Mouse (Mus musculus) urinary bladder, postnatal 10 days (tissue): ENCODE data around the gene Ankrd23.

Source experiments
- DNase-seq: peaks from one replicate; pipeline ENCODE4 v3.0.0; 2022; ENCODE audit warnings: low spot score

Ankrd23 gene

DNA sequence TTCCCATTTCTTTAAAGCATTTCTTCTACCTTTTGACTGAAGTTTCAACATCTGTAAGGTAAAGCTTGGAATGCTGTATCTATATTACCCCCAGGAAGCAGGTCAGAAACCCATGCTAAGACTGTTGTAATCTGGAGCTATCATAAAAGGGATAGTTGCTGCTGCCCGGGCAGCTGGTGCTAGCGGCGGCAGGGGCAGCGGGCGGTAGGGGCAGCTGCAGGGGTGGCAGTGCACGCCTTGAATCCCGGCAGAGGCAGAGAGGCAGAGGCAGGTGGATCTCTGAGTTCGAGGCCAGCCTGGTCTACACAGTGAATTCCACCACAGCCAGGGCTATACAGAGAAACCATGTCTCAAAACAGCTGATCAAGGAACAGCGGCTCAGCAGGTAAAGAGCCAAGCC lies 6.2 kb upstream of the Ankrd23 start:
- DNase-seq, result no peak

DNA sequence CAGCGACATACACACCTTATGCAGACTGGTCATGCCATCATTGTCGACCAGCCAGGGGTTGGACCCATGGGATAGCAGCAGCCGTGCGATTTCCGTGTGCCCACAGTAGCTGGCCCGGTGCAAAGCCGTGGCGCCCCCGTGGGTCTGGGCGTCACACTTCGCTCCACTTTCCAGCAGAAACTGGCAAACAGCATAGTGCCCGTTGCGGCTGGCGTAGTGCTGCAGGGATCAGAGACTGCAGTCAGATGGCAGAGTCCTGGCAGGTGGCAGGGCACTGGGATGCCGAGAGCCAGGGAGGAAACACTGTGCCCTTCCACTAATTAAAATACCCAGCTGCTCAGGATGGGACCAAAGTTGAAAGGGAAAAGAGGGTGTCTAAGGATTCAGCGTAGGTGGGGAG lies 5.2 kb upstream of the Ankrd23 start:
- no peak for DNase-seq

DNA sequence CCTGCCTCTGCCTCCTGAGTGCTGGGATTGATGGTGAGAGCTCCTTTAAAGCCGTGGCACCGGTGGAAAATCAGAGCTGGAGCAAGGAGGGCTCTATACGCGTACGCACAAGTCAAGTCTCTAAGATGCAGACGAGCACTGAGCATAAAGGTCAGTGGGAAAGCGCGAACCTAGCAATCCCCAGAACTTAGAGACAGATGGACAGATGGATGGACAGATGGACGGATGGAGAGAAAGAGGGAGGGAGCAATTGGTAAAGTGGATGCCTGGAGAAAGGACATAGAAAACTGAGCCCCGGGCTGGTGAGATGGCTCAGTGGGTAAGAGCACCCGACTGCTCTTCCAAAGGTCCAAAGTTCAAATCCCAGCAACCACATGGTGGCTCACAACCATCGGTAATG lies 4.1 kb upstream of the Ankrd23 start:
- no peak for DNase-seq

DNA sequence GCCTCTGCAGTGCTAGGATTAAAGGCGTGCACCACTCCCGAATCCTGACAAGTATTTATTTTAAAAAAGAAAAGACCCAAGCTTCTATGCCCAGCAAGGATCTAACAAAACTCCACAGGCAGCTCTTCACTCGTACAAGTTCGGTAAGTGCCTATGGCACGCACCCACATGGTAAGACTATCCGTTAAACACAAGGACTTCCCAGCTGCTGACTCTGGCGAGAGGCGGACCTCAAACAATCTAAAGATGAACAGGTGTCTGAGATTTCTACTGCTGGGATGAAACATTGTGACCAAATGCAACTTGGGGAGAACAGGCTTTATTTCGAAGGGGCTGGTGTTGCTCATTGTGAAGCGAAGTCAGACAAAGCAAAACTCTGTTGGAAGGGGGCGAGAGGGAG lies 3.4 kb upstream of the Ankrd23 start:
- DNase-seq, result no peak

DNA sequence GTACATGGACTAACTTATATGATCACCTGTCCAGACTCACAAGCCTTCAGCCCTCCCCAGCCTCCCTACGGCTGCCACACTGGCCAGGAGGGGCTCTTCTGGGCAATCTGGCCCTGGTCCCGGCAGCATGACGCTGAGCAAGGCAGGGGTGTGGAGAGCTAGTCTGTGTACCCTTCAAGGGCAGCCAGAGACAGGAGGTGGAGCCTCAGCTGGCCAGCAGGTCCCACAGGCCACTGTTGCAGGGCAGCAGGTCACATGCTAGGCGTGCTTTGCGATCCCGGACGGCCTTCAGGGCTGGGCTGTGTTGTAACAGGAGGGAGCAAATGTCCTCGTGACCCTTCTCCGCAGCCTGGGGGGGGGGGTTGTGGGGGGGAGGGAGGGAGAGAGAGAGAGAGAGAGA lies 2.5 kb upstream of the Ankrd23 start, which contains the start of gene Gm42417:
Gm42417 (minus strand) TSS at position 244 of the 400 bp plus-strand sequence.
- no peak for DNase-seq

DNA sequence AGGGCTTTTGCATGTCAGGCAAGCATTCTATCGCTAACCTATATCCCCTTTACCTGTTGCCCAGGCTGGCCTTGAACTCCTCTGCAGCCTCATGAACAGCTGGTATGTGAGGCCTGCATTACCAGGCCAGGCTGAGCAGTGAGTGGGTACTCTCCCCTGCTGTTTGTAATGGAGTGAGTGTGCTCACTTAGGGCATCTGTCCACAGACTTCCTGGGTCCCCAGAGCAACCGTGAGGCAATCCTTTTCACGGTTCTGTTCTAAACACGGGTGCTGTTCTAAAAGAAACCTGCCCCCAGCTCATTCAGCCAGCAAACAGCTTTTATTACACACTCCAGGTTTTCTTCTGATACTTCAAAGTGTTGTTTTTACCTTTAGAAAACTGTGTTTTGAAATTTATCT lies 2.0 kb upstream of the Ankrd23 start:
- no peak for DNase-seq

DNA sequence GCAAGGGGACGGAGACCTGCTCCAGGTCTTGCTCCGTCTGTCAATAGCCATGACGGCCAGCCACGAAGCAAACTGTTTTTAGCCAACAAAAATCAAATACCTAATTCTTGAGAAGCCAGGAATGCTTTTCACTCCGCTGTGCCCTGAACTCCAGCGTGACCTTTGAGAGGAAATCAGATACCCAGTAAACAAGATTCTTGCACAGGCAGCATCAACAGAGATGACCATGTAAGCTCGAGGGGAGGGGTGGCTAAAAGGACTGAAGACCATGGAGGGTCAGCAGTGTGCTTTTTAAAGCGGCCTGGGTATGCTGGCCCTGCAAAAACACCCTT lies 320 bp downstream of the Ankrd23 start:
- no peak for DNase-seq

DNA sequence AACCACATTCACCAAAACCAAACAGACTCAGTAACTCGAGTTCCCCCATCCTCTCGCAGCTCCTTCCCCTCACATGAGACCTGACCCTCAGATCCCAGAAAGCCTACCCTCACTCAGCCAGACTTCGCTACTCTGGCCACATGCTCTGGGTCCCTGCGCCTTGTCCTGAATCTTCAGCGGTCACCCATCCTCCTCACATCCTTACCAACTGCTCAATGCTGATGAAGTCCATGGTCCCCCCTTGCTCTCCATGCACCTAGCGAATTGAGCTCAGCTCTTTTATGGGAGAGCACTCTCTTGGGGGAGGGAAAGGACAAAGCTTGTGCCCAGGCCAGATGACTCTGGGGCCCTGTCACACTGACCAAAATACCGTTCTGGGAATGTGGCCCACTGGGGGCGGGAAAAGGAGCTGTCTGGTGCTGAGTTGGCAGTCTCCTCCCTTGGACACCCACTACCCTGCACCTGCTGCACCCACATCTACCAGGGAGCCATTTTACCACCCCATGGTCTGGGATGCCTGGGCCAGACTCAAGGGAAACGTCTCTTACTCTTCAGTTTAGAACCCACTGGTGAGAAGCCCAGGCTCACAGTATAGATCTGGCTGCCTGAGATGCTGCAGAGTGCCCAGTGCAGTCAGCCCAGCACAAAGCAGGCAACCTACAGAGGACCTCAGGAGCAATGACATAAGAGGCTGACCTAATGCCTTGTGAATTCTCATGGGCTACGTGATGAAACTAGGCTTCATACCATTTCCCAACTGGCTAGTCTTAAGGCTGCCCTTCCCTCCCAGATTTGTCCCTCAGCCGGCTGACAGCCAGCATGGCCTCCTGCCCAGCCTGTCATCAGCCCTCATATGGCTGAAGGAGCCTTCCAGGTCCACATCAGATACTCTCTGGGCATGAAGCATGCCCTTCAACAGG lies 946 bp downstream of the Ankrd23 start:
- DNase-seq, result no peak

DNA sequence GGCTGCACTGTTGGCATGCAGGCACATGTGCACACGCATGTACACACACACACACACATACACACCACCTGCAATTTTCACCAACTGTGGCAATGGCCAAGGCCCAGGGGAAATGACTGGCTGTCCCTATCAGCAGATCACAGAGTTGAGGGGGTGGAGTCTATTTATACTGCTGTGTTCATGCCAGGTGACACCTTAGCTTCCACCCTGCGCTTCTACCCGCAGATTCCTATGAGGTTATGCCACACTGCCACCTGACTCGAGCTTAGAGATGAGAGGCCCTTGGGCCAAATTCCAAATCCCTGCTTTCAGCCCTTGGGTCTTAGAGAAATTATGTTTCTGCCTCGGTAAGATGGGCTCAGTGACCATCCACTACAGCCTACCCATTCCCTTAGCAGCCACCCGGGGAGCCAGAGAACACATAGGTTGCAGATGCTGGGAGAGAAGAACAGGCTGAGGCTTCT lies 2.1 kb downstream of the Ankrd23 start:
- no peak for DNase-seq

DNA sequence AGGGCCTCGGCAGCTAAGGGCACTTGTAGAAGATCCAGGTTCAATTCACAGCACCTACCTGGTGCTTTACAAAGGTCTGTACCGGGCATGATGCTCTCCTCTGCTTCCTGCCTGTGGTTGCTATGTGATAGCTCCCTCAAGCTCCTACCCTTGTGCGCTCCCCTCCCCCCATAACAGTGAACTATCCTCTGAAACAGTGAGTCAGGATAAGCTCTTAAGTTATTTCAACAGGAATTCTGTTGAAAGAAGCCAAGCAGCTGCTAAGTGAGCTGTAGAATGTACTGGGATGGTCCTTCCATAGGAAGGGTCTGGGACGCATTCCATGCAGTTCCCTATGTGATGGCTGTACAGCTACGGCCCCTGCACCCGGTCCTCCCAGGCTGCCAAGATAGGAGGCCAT lies 3.1 kb downstream of the Ankrd23 start:
- DNase-seq, result no peak

DNA sequence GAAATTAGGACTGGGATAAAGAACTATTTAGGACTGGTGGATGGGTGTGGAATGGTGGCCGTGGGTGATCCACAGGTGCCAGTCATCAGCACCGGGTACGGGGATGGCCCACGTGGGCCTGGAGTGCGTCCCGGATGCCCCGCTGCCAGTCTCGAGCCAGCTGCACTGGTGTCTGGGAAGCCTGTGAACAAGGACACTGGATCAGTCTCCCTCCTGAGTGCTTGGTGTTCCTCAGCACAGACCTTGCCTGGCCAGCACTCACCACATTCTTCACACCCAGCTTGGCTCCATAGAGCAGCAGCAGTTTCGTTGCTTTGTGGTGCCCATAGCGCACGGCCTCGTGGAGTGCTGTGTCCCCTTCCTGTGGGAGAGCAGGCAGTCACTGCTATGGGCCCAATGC lies 5.2 kb downstream of the Ankrd23 start:
- no peak for DNase-seq

DNA sequence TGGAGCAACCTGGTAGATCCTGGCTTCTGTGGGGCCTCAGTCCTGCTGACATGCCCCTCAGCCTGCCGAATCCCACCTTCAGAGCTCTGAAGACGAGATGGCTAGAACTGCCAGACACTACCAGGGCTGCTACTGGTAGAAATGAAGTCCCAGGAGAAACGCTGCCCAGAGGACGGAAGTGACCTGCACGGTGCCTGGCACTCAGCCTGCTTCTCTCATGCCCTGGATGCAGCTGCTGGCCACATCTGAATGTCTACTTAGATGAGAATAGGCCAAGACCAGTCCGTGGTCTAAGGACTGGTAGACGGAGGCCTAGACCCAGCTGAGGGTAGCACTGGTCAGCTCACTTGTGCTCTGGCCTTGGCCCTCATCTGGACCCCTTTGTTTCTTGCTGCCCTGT lies 5.7 kb downstream of the Ankrd23 start:
- DNase-seq, result no peak

DNA sequence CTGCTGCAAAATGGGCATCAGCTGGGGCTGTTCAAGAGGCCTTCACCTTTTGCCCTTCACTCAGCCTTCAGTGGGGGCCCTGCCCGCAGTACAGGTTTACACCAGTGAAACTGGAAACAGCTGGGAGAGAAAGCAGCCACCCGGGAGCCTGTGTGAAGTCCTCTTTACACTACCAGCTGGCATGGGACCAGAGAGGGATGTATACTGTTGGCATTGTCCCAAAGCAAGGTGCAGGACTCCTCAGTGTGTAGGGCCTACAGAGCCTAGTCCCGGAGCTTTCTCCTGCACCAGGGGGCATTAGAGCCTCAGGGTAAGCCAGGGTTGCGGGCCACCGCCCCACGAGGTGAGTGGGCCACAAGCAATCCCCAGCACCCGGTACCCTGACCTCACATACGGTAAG lies 6.2 kb downstream of the Ankrd23 start:
- no peak for DNase-seq

DNA sequence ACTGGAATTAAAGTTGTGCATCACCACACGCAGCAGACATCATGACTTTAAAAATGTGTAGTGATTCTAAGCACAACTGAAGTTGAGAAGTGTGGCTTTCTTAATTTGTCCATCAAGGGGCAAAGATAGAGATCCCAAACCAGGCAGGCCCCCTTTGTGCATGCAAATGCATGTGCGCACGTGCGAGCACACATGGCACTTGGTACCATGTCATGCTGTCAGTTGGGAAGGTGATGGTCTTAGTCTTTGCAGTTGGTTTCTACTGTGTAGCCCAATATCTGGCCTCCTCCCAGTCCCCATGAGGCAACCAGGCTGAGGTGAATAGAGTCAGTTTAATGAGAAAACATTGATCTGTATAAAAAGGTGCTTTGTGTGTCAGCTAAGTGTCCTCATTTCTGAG lies 6.8 kb downstream of the Ankrd23 start:
- no peak for DNase-seq

DNA sequence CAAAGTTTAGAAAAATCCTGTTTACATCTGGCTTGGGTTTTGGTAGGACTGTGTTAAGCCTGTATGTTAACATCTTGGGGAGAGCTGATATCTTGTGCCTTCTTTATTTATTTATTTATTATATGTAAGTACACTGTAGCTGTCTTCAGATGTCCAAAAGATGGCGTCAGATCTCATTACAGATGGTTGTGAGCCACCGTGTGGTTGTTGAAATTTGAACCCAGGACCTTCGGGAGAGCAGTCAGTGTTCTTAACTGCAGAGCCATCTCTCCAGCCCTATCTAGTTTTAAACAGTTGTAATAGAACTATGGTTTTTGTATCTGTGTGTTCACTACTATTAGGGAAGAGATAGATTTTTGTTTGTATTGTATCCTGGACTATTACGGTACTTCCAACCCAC lies 7.4 kb downstream of the Ankrd23 start:
- no peak for DNase-seq

DNA sequence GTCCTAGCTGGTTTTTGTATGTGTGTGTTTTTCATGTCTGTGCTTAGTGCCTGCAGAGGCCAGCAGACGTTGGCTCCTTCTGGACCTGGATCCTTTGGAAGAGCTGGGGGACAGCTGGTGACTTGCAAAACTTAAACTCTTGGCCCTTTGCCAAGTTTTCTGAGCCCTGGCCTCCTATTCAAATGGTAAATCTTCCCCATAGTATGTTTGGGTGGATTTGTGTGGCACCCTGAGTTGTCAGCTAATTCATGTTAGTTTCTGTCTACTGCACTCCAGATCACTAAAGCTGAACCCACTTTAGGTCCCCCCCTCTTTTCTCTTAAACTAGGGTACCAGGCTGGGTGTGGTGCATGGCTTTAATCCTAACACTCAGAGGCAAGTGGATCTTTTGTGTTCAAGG lies 8.3 kb downstream of the Ankrd23 start:
- no peak for DNase-seq

DNA sequence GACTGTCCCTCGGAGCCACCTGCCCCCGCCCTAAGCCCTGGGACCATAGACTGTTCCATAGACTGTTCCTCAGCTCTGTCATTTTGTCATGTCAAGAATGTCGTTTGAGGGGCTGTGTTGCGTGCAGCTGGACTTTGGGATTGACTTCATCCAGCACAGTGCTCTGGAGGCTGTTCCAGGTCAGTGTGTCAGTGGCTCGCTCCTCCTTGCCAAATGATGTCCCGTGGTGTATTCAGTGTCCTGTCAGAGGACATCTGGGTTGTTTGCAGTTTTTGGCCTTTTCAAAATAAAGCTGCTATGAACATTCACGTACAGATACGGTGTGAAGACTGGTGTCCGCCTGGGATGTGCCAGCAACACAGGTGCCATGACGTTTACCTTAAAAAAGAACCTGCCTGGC lies 9.8 kb downstream of the Ankrd23 start:
- no peak for DNase-seq

DNA sequence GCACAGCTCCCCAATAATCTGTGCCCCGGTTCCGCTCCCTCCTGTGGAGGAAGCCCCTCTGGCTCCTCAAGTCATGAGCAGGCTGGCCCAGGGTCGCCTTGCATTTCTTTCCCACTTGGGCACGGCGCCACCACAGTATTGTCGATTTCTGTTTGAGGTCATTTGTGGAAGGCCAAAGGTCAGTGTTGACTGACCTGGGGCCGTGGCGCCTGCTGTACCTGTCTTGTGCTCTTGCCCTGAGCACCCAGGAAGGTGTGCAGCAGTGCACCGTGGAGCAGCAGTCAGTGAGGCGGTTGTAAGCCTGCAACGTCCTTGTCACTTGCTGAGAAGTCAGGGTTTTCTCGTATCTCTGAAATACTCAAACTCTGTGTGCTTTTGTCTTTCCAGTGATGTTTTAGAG lies 10.9 kb downstream of the Ankrd23 start:
- no peak for DNase-seq

DNA sequence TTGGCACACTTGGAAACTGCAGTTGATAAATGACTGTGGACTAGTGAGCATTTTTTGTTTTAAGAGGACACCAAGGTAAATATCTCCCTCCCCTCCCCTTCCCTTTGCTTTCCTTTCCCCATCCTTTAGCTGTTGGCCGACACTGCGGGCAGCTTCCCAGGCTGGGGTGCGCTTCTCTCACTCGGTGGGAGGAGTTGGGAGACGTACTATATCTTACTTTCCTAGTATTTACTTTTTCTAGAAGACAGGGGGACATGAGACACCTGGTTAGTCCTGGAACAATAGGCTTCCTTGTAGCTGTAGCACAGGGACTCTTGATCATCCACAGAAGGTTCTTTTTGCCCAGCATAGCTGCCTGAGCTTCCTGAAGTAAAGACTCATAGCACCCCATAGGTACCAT lies 12.6 kb downstream of the Ankrd23 start:
- DNase-seq, result no peak

DNA sequence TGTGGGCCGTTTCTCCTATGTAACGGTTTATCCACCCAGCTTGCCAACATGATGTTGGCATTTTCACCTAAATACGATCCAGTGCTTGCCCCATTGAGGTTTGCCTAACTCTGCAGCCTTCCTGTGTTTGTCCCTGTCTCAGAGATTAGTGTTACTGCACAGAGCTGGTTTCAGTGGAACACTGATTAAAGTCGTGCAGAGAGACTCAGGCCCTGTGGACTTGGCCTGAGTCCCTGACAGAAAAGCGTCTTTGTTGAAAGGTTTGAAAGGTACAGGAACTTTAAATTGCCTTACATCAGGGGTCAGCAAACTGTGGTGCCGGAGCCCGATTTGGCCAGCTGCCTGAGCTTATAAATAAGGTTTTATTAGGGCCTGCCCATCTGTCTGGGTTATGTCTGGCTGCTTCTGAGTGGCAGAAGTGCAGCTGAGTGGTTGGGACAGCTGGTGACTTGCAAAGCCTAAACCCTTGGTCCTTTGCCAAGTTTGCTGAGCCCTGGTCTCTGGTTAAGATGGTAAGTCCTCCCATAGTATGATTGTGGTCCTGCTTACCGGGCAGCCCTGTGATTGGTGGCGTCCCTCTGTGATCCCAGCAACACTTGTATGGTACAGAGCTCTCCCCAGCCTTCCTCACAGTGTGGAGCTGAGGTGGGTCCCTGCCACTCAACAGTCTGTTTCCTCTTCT lies 13.2 kb downstream of the Ankrd23 start:
- DNase-seq, result no peak

DNA sequence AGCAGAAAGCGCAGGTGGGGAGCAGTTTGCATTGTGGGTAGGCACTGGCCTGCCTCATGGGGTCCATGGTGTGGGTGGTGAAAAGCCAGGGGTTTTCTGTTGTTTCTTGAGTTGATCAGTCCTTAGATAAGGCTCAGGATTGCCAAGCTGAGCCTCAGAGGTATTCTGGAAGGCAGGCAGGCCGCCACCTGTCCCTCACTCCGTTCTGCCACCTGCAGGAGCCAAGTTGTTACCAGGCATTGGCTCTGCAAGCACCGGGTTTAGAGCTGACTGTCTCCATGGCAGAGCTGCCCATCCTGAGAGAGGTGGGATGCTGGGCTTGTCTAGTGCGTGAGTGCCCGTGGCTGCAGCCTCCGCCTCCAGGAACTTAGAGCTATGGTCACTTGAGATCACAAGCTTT lies 14.5 kb downstream of the Ankrd23 start:
- DNase-seq, result no peak

DNA sequence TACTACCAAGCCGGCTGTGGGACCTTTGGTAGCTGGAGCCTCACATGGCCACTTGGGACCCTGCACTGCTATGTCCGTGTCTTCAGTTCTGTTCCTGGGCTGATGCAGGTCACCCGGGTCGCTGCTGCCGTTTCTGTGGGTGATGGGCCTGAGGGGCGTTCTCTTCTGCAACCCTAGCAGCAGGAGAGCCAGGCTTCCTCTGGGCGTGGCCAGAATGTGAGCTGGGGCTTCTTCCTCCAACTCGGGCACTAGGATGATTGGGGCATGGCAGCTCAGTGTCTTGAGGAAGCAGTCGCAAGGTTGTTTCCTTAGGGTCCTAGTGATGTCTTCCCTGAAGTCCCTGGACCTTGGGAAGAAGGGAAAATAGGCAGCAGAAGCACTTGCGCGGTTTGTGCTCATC lies 17.1 kb downstream of the Ankrd23 start:
- DNase-seq, result no peak

DNA sequence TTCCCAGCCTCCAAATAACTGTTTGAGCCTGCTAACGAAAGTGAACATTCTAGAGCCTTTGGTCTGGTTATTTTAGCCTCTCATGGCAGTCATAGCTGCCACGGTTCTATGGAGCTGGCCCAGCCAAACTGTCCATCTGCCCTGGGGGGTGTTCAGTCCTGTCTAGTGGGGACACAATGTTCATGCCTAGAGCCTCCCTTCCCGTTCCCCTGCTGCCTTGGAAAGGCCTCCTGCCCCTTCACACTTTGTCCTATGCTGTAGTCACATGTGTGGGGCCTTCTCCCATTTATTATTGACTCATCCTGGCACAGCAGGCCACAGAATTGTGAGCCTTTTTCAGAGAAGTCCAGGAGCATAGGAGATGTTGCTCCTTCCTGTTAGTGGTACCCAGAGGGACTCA lies 18.4 kb downstream of the Ankrd23 start:
- no peak for DNase-seq

DNA sequence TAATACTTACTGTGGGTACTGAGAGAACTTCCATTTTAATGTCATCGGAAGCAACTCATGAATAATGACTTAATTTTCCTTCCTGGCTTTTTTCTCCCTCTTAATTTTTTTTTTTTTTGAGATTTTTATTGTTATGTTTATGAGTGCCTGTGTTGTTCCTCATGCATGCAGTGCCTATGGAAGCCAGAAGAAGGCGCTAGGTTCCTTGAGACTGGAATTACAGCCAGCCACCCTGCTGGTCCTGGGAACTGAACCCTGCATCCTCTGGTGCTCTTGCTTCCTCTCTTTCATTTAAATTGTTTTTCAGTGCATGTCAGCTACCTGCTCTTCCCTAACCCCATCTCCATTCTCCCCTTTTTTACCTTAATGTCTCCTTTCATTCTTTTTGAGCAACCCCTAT lies 23.0 kb downstream of the Ankrd23 start:
- DNase-seq, result no peak
